Mouse (Mus musculus) MEL (cell line): ENCODE results near the gene Gm20671.

Source experiments
- BHLHE40 ChIP-seq: IDR thresholded peaks from 2 replicates; pipeline ENCODE4 v1.6.1; 2012; ENCODE audit warnings: low read depth, mild to moderate bottlenecking, inconsistent platforms, low read length, improper control_type of control experiment, borderline replicate concordance
- CTCF ChIP-seq, 3 experiments: IDR thresholded peaks in 2 of 3; conservative IDR thresholded peaks in 1 of 3; 2 replicates each; pipeline ENCODE4 v1.5.1; 2011 to 2012; ENCODE audit warnings: low read length in 3 of 3, low read depth in 2 of 3, mild to moderate bottlenecking in 2 of 3, improper control_type of control experiment in 1 of 3, inconsistent platforms in 1 of 3, mixed read lengths in 1 of 3, moderate library complexity in 1 of 3; ENCODE audit not compliant: control insufficient read depth in 1 of 3, insufficient read depth in 1 of 3, poor library complexity in 1 of 3, severe bottlenecking in 1 of 3
- EP300 ChIP-seq, 2 experiments: IDR thresholded peaks; 2 replicates each; pipeline ENCODE4 v1.6.1; 2011; ENCODE audit warnings: improper control_type of control experiment in 2 of 2, low read length in 2 of 2, low read depth in 1 of 2, mild to moderate bottlenecking in 1 of 2
- ETS1 ChIP-seq: IDR thresholded peaks from 2 replicates; pipeline ENCODE4 v1.6.1; 2012; ENCODE audit warnings: low read depth, mild to moderate bottlenecking, inconsistent platforms, low read length, improper control_type of control experiment, moderate library complexity
- KAT2A ChIP-seq: conservative IDR thresholded peaks from 2 replicates; pipeline ENCODE4 v1.6.1; 2012; ENCODE audit warnings: low read depth, low read length, improper control_type of control experiment, inconsistent platforms
- MAZ ChIP-seq: IDR thresholded peaks from 2 replicates; pipeline ENCODE4 v1.6.1; 2012; ENCODE audit warnings: low read depth, mild to moderate bottlenecking, inconsistent platforms, low read length, improper control_type of control experiment
- POLR2A ChIP-seq, 2 experiments: IDR thresholded peaks; 2 replicates each; pipeline ENCODE4 v1.6.1; 2011 to 2012; ENCODE audit warnings: low read length in 2 of 2, mild to moderate bottlenecking in 2 of 2, control low read depth in 1 of 2, improper control_type of control experiment in 1 of 2, low read depth in 1 of 2, moderate library complexity in 1 of 2; ENCODE audit not compliant: control insufficient read depth in 1 of 2, insufficient read depth in 1 of 2, poor library complexity in 1 of 2
- SMC3 ChIP-seq: IDR thresholded peaks from 2 replicates; pipeline ENCODE4 v1.6.1; 2011; ENCODE audit warnings: low read depth, low read length, improper control_type of control experiment
- TAL1 ChIP-seq: IDR thresholded peaks from 2 replicates; pipeline ENCODE4 v1.6.1; 2012; ENCODE audit warnings: mild to moderate bottlenecking, inconsistent platforms, low read length, moderate library complexity, mixed read lengths
- TCF12 ChIP-seq: IDR thresholded peaks from 2 replicates; pipeline ENCODE4 v1.6.1; 2014; ENCODE audit warnings: low read depth, mild to moderate bottlenecking, inconsistent platforms, low read length, improper control_type of control experiment, moderate library complexity
- ZMIZ1 ChIP-seq: IDR thresholded peaks from 2 replicates; pipeline ENCODE4 v1.6.1; 2012; ENCODE audit warnings: low read depth, mild to moderate bottlenecking, inconsistent platforms, low read length, improper control_type of control experiment, moderate library complexity

GRCm38 (mm10) chr5:32740138-32740537 is 86.8 kb downstream of the Gm20671 start:
- TF ChIP-seq ZMIZ1 (no peak), CTCF (IDR thresholded peaks at IDR 0.05 in 2 of 3, conservative IDR thresholded peaks at IDR 0.05 in 1 of 3; ENCODE audit: control insufficient read depth in 1 of 3, insufficient read depth in 1 of 3, low read depth in 2 of 3, low read length in 3 of 3, poor library complexity in 1 of 3, severe bottlenecking in 1 of 3) (no peak), SMC3 (no peak), EP300 (IDR thresholded peaks at IDR 0.05; ENCODE audit: low read depth in 1 of 2, low read length in 2 of 2) (no peak), POLR2A (IDR thresholded peaks at IDR 0.05; ENCODE audit: control insufficient read depth in 1 of 2, insufficient read depth in 1 of 2, low read depth in 1 of 2, low read length in 2 of 2, poor library complexity in 1 of 2) (no peak), KAT2A (no peak), BHLHE40 (no peak), ETS1 (no peak), TAL1 (no peak), MAZ (no peak), TCF12 (no peak)
